Mouse (Mus musculus): ENCODE measurements around the gene Pirt.

Gene Pirt

GRCm38 (mm10) chr11:66946521-66946920 lies 34.7 kb downstream of the Pirt start:
- no peak for DNase-seq (ENCODE audit: low spot score in 2 of 2)

- no peak for DNase-seq (ENCODE audit: low spot score in 2 of 2)
These were observed 35.1 kb downstream of the Pirt start for GRCm38 (mm10) chr11:66946922-66947321.

- no peak for DNase-seq (ENCODE audit: low spot score in 2 of 2)
These were observed 44.5 kb downstream of the Pirt start, which contains the start of gene Tmem238l for GRCm38 (mm10) chr11:66956303-66956702. TSS of gene Tmem238l (plus strand) at chr11:66956638.

- no peak for DNase-seq (ENCODE audit: low spot score in 2 of 2)
These were observed 49.0 kb downstream of the Pirt start for GRCm38 (mm10) chr11:66960797-66961196.

GRCm38 (mm10) chr11:66961447-66962176 lies 49.8 kb downstream of the Pirt start:
- no peak for DNase-seq (ENCODE audit: low spot score in 2 of 2)

- DNase-seq (ENCODE audit: low spot score in 2 of 2): no peak
These were observed 51.7 kb downstream of the Pirt start for GRCm38 (mm10) chr11:66963462-66963861.

- no peak for DNase-seq (ENCODE audit: low spot score in 2 of 2)
These were observed 54.8 kb downstream of the Pirt start for GRCm38 (mm10) chr11:66966500-66967116.

GRCm38 (mm10) chr11:66968575-66968974 lies 56.8 kb downstream of the Pirt start:
- DNase-seq (ENCODE audit: low spot score in 2 of 2): no peak

- no peak for DNase-seq (ENCODE audit: low spot score in 2 of 2)
These were observed 61.7 kb downstream of the Pirt start for GRCm38 (mm10) chr11:66973507-66973906.

- no peak for DNase-seq (ENCODE audit: low spot score in 2 of 2)
These were observed 64.0 kb downstream of the Pirt start for GRCm38 (mm10) chr11:66975606-66976330.
